Mouse (Mus musculus) liver, adult 2 months (tissue): ENCODE measurements around the gene Hoxb2. TPM values are rescaled to one million over a fixed set of nuclear protein-coding genes. Genes with fewer than 3 reads are reported as not detected.

Experiments used
- DNase-seq: peaks from one replicate; pipeline ENCODE4 v3.0.0-alpha.2; 2011; ENCODE audit warnings: low read depth, low spot score; ENCODE audit errors: extremely low read depth
- H3K27ac ChIP-seq: fragments of 200-500 bp; replicated peaks from 2 replicates; pipeline ENCODE4 v1.5.1; 2012; ENCODE audit warnings: low read depth, mild to moderate bottlenecking, control low read depth, inconsistent platforms, low read length; ENCODE audit not compliant: insufficient read depth
- H3K27me3 ChIP-seq: fragments of 200-500 bp; 2 replicates; pipeline ENCODE4 v1.6.1; 2012; ENCODE audit warnings: mild to moderate bottlenecking, moderate library complexity, low read length, inconsistent platforms; ENCODE audit not compliant: control insufficient read depth, insufficient read depth
- H3K36me3 ChIP-seq: fragments of 200-500 bp; 2 replicates; pipeline ENCODE4 v1.6.1; 2012; ENCODE audit warnings: low read length, inconsistent platforms; ENCODE audit not compliant: control insufficient read depth, insufficient read depth
- H3K4me1 ChIP-seq: fragments of 200-500 bp; 2 replicates; pipeline ENCODE4 v1.6.1; 2011; ENCODE audit warnings: low read length; ENCODE audit not compliant: control insufficient read depth, insufficient read depth
- H3K4me3 ChIP-seq: fragments of 200-500 bp; 2 replicates; pipeline ENCODE4 v1.5.1; 2011; ENCODE audit warnings: low read depth, mild to moderate bottlenecking, control low read depth, low read length, moderate library complexity; ENCODE audit not compliant: insufficient read depth
- H3K79me2 ChIP-seq: fragments of 200-500 bp; 2 replicates; pipeline ENCODE4 v1.6.1; 2012; ENCODE audit warnings: inconsistent platforms, mild to moderate bottlenecking, low read length, moderate library complexity; ENCODE audit not compliant: control insufficient read depth, insufficient read depth
- H3K9ac ChIP-seq: fragments of 200-500 bp; 2 replicates; pipeline ENCODE4 v1.6.1; 2012; ENCODE audit warnings: low read depth, mild to moderate bottlenecking, control low read depth, inconsistent platforms, low read length
- CTCF ChIP-seq: fragments of 200-500 bp; IDR thresholded peaks from 2 replicates; pipeline ENCODE4 v1.5.1; 2011; ENCODE audit warnings: low read depth, low read length, control low read depth
- POLR2A ChIP-seq: fragments of 200-500 bp; IDR thresholded peaks from 2 replicates; pipeline ENCODE4 v1.6.1; 2011; ENCODE audit warnings: low read length, control low read depth; ENCODE audit not compliant: insufficient read depth; ENCODE audit errors: extremely low read depth
- WGBS: fragments of 180-500 bp; shearing (Covaris S2); methylation state at CpG from one replicate; pipeline ENCODE4 v1.1.7; 2018; 5-methylcytosine and 5-hydroxymethylcytosine counted together
- polyA plus RNA-seq: library from polyadenylated mRNA; depleted of rRNA; stranded (reverse); fragments of >200 nt; gene quantifications from 2 replicates; pipeline ENCODE4 v1.2.3, GENCODE M21; 2012
- total RNA-seq: library from RNA; depleted of rRNA; stranded (reverse); fragments of >200 nt; gene quantifications from 2 replicates; pipeline ENCODE4 v1.2.3, GENCODE M21; 2014

The Hoxb2 gene
- total and polyA plus RNA-seq, 2 experiments = 0.46 to 1.3 TPM

DNA sequence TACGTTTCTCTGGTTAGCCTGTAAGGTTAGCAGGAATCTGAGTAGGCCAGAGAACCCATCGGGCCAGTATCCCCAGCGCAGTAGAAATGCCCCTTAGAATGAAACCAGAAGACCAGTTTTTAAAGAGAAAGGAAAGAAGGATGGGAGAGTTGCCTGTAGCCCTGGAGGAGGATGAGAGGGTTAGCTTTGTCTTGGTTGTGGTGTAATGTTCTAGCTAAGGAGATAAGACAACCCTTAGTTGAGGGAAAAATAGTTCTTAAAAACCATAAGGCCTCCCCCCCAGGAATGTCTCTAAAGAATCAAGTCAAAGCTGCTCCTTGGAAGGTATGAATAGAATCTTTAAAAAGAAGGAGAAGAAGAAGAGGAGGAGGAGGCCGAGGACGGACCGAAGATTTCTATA is 27.6 kb upstream of the Hoxb2 start:
- no peak for TF ChIP-seq POLR2A
- no peak for TF ChIP-seq CTCF
- no peak for DNase-seq
- Histone ChIP-seq H3K4me1 (no peaks in the 10 kb centered on the region), H3K9ac (no peak overlapping the region), H3K27ac (no peak overlapping the region), H3K36me3 (no peaks in the 10 kb centered on the region; the same call in 1 of the 2 replicates), H3K79me2 (peaks cover 3% of the 10 kb centered on the region; the same call in 1 of the 2 replicates), H3K4me3 (no peak overlapping the region), H3K27me3 (peaks cover 13% of the 10 kb centered on the region)
- 34% methylated on average over 6 of the region's 6 CpGs for WGBS

DNA sequence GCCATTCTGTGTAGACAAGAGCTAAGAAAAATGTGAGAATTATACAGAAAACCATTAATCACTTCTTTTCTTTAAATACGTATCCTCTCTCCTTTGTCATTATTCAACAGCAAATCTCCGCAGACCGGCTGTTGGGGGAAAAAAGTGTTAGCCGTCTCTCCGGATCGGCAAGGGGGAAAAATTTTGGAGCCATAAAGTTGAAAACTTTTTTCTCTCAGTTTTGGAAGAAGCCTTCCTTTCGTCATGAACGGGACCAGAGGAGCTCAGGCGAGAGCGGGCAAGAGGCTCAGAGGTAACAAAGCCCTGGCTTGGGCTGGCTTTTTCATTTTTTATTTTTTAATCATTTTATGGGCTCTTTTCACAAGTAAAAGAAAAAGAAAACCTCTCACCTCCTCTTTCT is 27.2 kb upstream of the Hoxb2 start, which contains the start of gene Hoxb3:
Gene Hoxb3 (plus strand): TSS at position 173 of the 400 bp plus-strand sequence.
- no peaks in the 10 kb centered on the region; the same call in 1 of the 2 replicates for H3K36me3 ChIP-seq

DNA sequence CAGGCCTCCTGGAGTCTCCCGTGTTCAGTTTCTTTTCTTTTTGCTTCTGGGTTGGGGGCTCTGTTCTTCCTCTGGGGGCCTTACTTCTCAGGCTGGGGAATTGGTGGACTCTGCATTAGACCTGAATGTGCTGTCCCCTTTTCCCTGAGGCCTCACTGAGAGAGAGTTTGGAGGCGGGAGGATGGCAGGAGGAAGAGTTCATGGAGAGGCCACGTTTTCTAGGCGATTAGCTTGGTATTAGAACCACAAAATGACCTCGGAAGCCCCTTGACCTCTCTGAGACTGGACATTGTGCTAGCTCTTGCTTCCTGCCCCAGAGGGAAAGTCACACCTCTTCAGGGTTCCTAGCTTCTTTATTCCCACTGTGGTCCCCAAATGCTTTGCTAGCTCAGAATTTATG is 26.2 kb upstream of the Hoxb2 start:
- Histone ChIP-seq H3K36me3 (no peaks in the 10 kb centered on the region; the same call in 1 of the 2 replicates), H3K4me1 (no peaks in the 10 kb centered on the region), H3K79me2 (peaks cover 3% of the 10 kb centered on the region; the same call in 1 of the 2 replicates), H3K27ac (no peak overlapping the region), H3K9ac (no peak overlapping the region), H3K4me3 (no peak overlapping the region), H3K27me3 (peaks cover 6% of the 10 kb centered on the region; the same call in 1 of the 2 replicates)
- WGBS = 12% methylated on average over 5 of the region's 5 CpGs
- TF ChIP-seq POLR2A (no peak), CTCF (no peak)
- no peak for DNase-seq

More for the DNA sequence above, 27.2 kb upstream of the Hoxb2 start, which contains the start of gene Hoxb3:
- Histone ChIP-seq H3K4me3 (no peak within 1 kb of the TSS), H3K9ac (no peak within 1 kb of the TSS), H3K4me1 (no peaks in the 10 kb centered on the region), H3K27me3 (peaks cover 11% of the 10 kb centered on the region), H3K79me2 (peaks cover 3% of the 10 kb centered on the region; the same call in 1 of the 2 replicates), H3K27ac (no peak within 1 kb of the TSS)
- 26% methylated on average over 10 of the region's 10 CpGs for WGBS
- TF ChIP-seq CTCF (no peak), POLR2A (no peak)
- DNase-seq = no peak

DNA sequence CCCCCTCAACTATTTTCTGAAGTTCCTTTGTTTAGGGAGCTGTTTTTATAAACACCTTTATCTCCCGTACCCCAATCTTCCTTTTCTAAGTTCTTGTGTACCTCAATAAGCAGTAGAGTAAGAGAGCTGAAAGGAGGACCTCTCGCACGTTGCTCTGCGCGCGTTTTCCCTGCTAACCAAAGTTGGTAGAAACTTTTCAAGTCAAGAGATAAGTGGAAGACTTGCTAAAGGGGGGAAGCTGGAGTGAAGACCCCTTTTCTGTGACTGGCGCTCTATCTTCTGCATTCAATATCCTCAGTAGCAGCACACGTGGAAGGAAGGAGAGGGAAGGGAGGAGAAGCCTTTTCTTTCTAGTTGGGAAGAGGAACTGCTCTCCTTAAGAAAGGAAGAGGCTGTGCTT is 25.4 kb upstream of the Hoxb2 start:
- Histone ChIP-seq H3K79me2 (peaks cover under 1% of the 10 kb centered on the region; the same call in 1 of the 2 replicates), H3K27ac (no peak overlapping the region), H3K9ac (no peak overlapping the region), H3K36me3 (no peaks in the 10 kb centered on the region; the same call in 1 of the 2 replicates), H3K4me1 (no peaks in the 10 kb centered on the region), H3K4me3 (no peak overlapping the region), H3K27me3 (0 out of 2 replicates have a peak, but pooled peaks cover 4% of the 10 kb centered on the region)
- WGBS = 16% methylated on average over 8 of the region's 8 CpGs
- TF ChIP-seq CTCF = no peak
- TF ChIP-seq POLR2A = no peak
- no peak for DNase-seq

DNA sequence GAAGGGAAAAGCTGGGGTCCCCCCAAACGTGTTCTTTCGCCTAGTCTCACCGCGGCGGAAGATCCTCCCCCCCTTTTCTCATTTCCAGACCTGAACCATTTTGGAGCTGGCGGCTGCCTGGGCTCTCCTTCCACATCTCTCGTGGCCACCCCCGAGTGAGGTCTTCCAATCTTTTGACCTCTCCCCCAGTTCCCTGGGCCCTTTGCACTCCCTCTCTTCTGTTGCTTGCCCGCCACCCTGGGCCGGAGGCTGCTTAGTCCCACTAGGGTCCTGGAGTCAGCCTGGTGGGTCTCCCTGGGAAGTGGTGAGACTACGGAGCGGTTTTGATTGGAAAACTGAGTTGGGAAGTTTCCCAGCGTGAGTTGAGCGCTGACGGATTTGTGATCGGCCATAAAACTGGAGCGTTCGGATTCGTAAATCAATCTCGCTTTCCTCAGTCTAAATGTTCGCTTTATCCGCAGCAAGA is 24.5 kb upstream of the Hoxb2 start:
- H3K79me2 ChIP-seq = no peaks in the 10 kb centered on the region
- TF ChIP-seq POLR2A = no peak
- TF ChIP-seq CTCF = no peak
- H3K9ac ChIP-seq = no peak overlapping the region
- no peak for DNase-seq
- H3K4me1 ChIP-seq = no peaks in the 10 kb centered on the region
- no peak overlapping the region for H3K4me3 ChIP-seq
- 38% methylated on average over 22 of the region's 22 CpGs for WGBS
- 0 out of 2 replicates have a peak, but pooled peaks cover 3% of the 10 kb centered on the region for H3K27me3 ChIP-seq
- H3K36me3 ChIP-seq = no peaks in the 10 kb centered on the region; the same call in 1 of the 2 replicates
- H3K27ac ChIP-seq = no peak overlapping the region

DNA sequence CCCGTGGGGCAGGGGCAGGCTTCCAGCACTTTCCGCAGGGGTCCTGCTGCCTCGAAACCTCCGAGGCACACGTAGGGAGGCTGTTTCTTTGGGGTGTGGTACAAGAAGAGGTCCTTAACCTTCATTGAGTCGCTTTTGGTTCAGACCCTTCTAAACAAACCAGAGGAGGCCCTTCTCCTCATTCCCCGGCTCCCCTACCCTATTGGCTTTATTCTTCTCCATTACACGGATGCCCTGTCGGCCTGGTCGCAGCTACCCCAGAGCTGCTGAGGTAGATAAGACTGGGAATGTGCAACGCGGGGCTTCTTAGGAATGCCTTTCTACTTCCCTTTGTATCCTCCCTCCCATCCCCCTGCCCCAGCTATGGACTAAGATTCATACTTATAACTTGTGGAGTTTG is 23.6 kb upstream of the Hoxb2 start:
- 32% methylated on average over 12 of the region's 12 CpGs for WGBS
- H3K4me3 ChIP-seq = no peak overlapping the region
- no peak for DNase-seq
- no peaks in the 10 kb centered on the region for H3K79me2 ChIP-seq
- TF ChIP-seq POLR2A = no peak
- no peak for TF ChIP-seq CTCF
- no peaks in the 10 kb centered on the region for H3K4me1 ChIP-seq
- H3K36me3 ChIP-seq = no peaks in the 10 kb centered on the region; the same call in 1 of the 2 replicates
- H3K9ac ChIP-seq = no peak overlapping the region
- no peak overlapping the region for H3K27ac ChIP-seq
- 0 out of 2 replicates have a peak, but pooled peaks cover 3% of the 10 kb centered on the region for H3K27me3 ChIP-seq
